Mouse (Mus musculus) stomach, embryonic 14.5 days (tissue): Measurements from ENCODE around the gene BC004004. TPM values are rescaled to one million over a fixed set of nuclear protein-coding genes. Genes with fewer than 3 reads are reported as not detected.
A peak's percentile ranks its signal among the peaks of the same experiment; 100 is the strongest.

Experiments
- ATAC-seq: fragments of 200-750 bp; cut with Nextera tagmentation; 2 replicates; pipeline ENCODE4 v1.8.0; 2017; ENCODE audit warnings: low read depth, moderate TSS enrichment; ENCODE audit not compliant: insufficient number of reproducible peaks, insufficient read depth, low FRiP score
- H3K27ac ChIP-seq: fragments of 300-500 bp; sonication (generic); 2 replicates; pipeline ENCODE4 v1.5.1; 2014; ENCODE audit warnings: mild to moderate bottlenecking, low read length, moderate library complexity, mixed read lengths
- H3K27me3 ChIP-seq: fragments of 300-500 bp; sonication (generic); 2 replicates; pipeline ENCODE4 v1.6.1; 2014; ENCODE audit warnings: low read length, control low read depth, mixed read lengths; ENCODE audit not compliant: control insufficient read depth, insufficient read depth
- H3K36me3 ChIP-seq: fragments of 300-500 bp; sonication (generic); 2 replicates; pipeline ENCODE4 v1.6.1; 2014; ENCODE audit warnings: mild to moderate bottlenecking, control low read depth, low read length, moderate library complexity, mixed read lengths; ENCODE audit not compliant: control insufficient read depth, insufficient read depth
- H3K4me1 ChIP-seq: fragments of 300-500 bp; sonication (generic); 2 replicates; pipeline ENCODE4 v1.6.1; 2014; ENCODE audit warnings: low read length, control low read depth, mixed read lengths; ENCODE audit not compliant: control insufficient read depth, insufficient read depth
- H3K4me2 ChIP-seq: fragments of 300-500 bp; sonication (generic); replicated peaks from 2 replicates; pipeline ENCODE4 v1.6.1; 2014; ENCODE audit warnings: low read depth, low read length, control low read depth
- H3K4me3 ChIP-seq: fragments of 300-500 bp; sonication (generic); 2 replicates; pipeline ENCODE4 v1.5.1; 2014; ENCODE audit warnings: low read depth, low read length, control low read depth
- H3K9ac ChIP-seq: fragments of 300-500 bp; sonication (generic); replicated peaks from 2 replicates; pipeline ENCODE4 v1.6.1; 2014; ENCODE audit warnings: low read depth, mild to moderate bottlenecking, control low read depth, low read length, moderate library complexity, mixed read lengths
- H3K9me3 ChIP-seq: fragments of 300-500 bp; sonication (generic); 2 replicates; pipeline ENCODE4 v1.6.1; 2016; ENCODE audit warnings: low read depth, low read length, control low read depth; ENCODE audit not compliant: control insufficient read depth
- WGBS: fragments of 180-500 bp; shearing (Covaris S2); extraction: QIAGEN DNeasy Blood & Tissue Kit; methylation state at CpG from one replicate; pipeline ENCODE4 v1.1.7; 2014; 5-methylcytosine and 5-hydroxymethylcytosine counted together
- polyA plus RNA-seq: library from polyadenylated mRNA; unstranded; fragments of >200 nt; fragmentation: Nextera tagmentation; extraction: Ambion mirVana; gene quantifications from 2 replicates; pipeline ENCODE4 v1.2.1, GENCODE M21; 2014

BC004004 gene
- polyA plus RNA-seq, 1 experiment from 2014 or later: 79.5 TPM

- Histone ChIP-seq H3K9me3 (no peaks in the 10 kb centered on the region), H3K36me3 (no peaks in the 10 kb centered on the region), H3K9ac (no peak overlapping the region), H3K27me3 (no peaks in the 10 kb centered on the region), H3K4me3 (no peak overlapping the region), H3K4me2 (no peak overlapping the region), H3K4me1 (no peaks in the 10 kb centered on the region), H3K27ac (no peak overlapping the region)
- 82% methylated on average over 11 of the region's 11 CpGs for WGBS
- no peak for ATAC-seq
Measured at GRCm38 (mm10) chr17:29273889-29274288, 5.3 kb downstream of the BC004004 start.

GRCm38 (mm10) chr17:29280422-29280821, 11.8 kb downstream of the BC004004 start:
- Histone ChIP-seq H3K27ac (no peak overlapping the region), H3K27me3 (no peaks in the 10 kb centered on the region), H3K9ac (no peak overlapping the region), H3K36me3 (peaks cover 13% of the 10 kb centered on the region), H3K4me3 (no peak overlapping the region), H3K4me1 (no peaks in the 10 kb centered on the region), H3K4me2 (no peak overlapping the region), H3K9me3 (no peaks in the 10 kb centered on the region)
- no peak for ATAC-seq
- 89% methylated on average over 5 of the region's 5 CpGs for WGBS

GRCm38 (mm10) chr17:29281541-29281940, 13.0 kb downstream of the BC004004 start:
- Histone ChIP-seq H3K27ac (0 out of 2 replicates have a peak overlapping the region, but pooled peaks have one; percentile 39), H3K9me3 (no peaks in the 10 kb centered on the region), H3K4me2 (no peak overlapping the region), H3K27me3 (no peaks in the 10 kb centered on the region), H3K4me3 (no peak overlapping the region), H3K9ac (no peak overlapping the region), H3K36me3 (peaks cover 13% of the 10 kb centered on the region), H3K4me1 (no peaks in the 10 kb centered on the region)
- ATAC-seq: no peak
- 87% methylated on average over 5 of the region's 5 CpGs for WGBS

GRCm38 (mm10) chr17:29282216-29282952, 13.8 kb downstream of the BC004004 start:
- Histone ChIP-seq H3K27me3 (no peaks in the 10 kb centered on the region), H3K4me3 (no peak overlapping the region), H3K36me3 (peaks cover 13% of the 10 kb centered on the region), H3K27ac (peak overlapping the region; percentile 39; the same call in 1 of the 2 replicates), H3K4me2 (no peak overlapping the region), H3K9ac (no peak overlapping the region), H3K9me3 (no peaks in the 10 kb centered on the region), H3K4me1 (no peaks in the 10 kb centered on the region)
- whole genome bisulfite sequencing: 73% methylated on average over 21 of the region's 21 CpGs
- ATAC-seq: no peak

- no peak for ATAC-seq
- WGBS: 83% methylated on average over 7 of the region's 7 CpGs
Measured at GRCm38 (mm10) chr17:29291793-29292192, 23.2 kb downstream of the BC004004 start.

GRCm38 (mm10) chr17:29292996-29293395, 24.4 kb downstream of the BC004004 start:
- 65% methylated on average over 3 of the region's 3 CpGs for WGBS
- H3K9ac ChIP-seq: no peak overlapping the region
- H3K4me1 ChIP-seq: no peaks in the 10 kb centered on the region
- no peak overlapping the region for H3K4me2 ChIP-seq
- H3K36me3 ChIP-seq: peaks cover 8% of the 10 kb centered on the region
- no peak overlapping the region for H3K27ac ChIP-seq
- H3K27me3 ChIP-seq: no peaks in the 10 kb centered on the region
- no peak overlapping the region for H3K4me3 ChIP-seq
- ATAC-seq: no peak
- no peaks in the 10 kb centered on the region for H3K9me3 ChIP-seq

More at GRCm38 (mm10) chr17:29291793-29292192, 23.2 kb downstream of the BC004004 start:
- H3K9ac ChIP-seq: no peak overlapping the region
- H3K36me3 ChIP-seq: peaks cover 5% of the 10 kb centered on the region
- H3K4me3 ChIP-seq: no peak overlapping the region
- H3K4me2 ChIP-seq: no peak overlapping the region
- no peaks in the 10 kb centered on the region for H3K27me3 ChIP-seq
- H3K4me1 ChIP-seq: no peaks in the 10 kb centered on the region
- H3K27ac ChIP-seq: no peak overlapping the region
- H3K9me3 ChIP-seq: no peaks in the 10 kb centered on the region

GRCm38 (mm10) chr17:29293807-29294605, 25.4 kb downstream of the BC004004 start:
- ATAC-seq: no peak
- Histone ChIP-seq H3K27me3 (no peaks in the 10 kb centered on the region), H3K4me3 (no peak overlapping the region), H3K4me2 (no peak overlapping the region), H3K9me3 (no peaks in the 10 kb centered on the region), H3K4me1 (no peaks in the 10 kb centered on the region), H3K9ac (no peak overlapping the region), H3K27ac (no peak overlapping the region), H3K36me3 (peaks cover 6% of the 10 kb centered on the region)
- 67% methylated on average over 9 of the region's 9 CpGs for whole genome bisulfite sequencing

GRCm38 (mm10) chr17:29295835-29296234, 27.2 kb downstream of the BC004004 start:
- no peaks in the 10 kb centered on the region for H3K9me3 ChIP-seq
- H3K27ac ChIP-seq: no peak overlapping the region
- peaks cover 6% of the 10 kb centered on the region for H3K36me3 ChIP-seq
- H3K4me2 ChIP-seq: no peak overlapping the region
- H3K27me3 ChIP-seq: no peaks in the 10 kb centered on the region
- ATAC-seq: no peak
- 50% methylated on average over 5 of the region's 5 CpGs for WGBS
- no peak overlapping the region for H3K9ac ChIP-seq
- no peak overlapping the region for H3K4me3 ChIP-seq
- H3K4me1 ChIP-seq: no peaks in the 10 kb centered on the region
